Mouse (Mus musculus): Measurements from ENCODE around the gene Panx2. TPM values are rescaled to one million over a fixed set of nuclear protein-coding genes. Genes with fewer than 3 reads are reported as not detected.

Panx2 gene
- polyA plus RNA-seq (2012; rRNA removed), result 91.8 and 100 TPM in 2 replicates

GRCm38 (mm10) chr15:89059161-89059931 is at the start of gene Panx2:
Panx2 (plus strand) TSS chr15:89059734.
- DNase-seq (ENCODE audit: extremely low spot score in 1 of 2, low spot score in 1 of 2), result no peak

- DNase-seq (ENCODE audit: extremely low spot score in 1 of 2, low spot score in 1 of 2), result no peak
These were observed 42.8 kb upstream of the Panx2 start for GRCm38 (mm10) chr15:89016722-89017121.

GRCm38 (mm10) chr15:89020085-89020484 is 39.4 kb upstream of the Panx2 start:
- no peak for DNase-seq (ENCODE audit: extremely low spot score in 1 of 2, low spot score in 1 of 2)

GRCm38 (mm10) chr15:89020492-89020891 is 39.0 kb upstream of the Panx2 start:
- DNase-seq (ENCODE audit: extremely low spot score in 1 of 2, low spot score in 1 of 2), result no peak

GRCm38 (mm10) chr15:89044381-89044780 is 15.2 kb upstream of the Panx2 start:
- DNase-seq (ENCODE audit: extremely low spot score in 1 of 2, low spot score in 1 of 2), result no peak

GRCm38 (mm10) chr15:89046356-89046755 is 13.2 kb upstream of the Panx2 start:
- no peak for DNase-seq (ENCODE audit: extremely low spot score in 1 of 2, low spot score in 1 of 2)

- DNase-seq (ENCODE audit: extremely low spot score in 1 of 2, low spot score in 1 of 2), result no peak
These were observed 4.9 kb upstream of the Panx2 start for GRCm38 (mm10) chr15:89054666-89055065.

GRCm38 (mm10) chr15:89058736-89059135 is 798 bp upstream of the Panx2 start:
- no peak for DNase-seq (ENCODE audit: extremely low spot score in 1 of 2, low spot score in 1 of 2)

GRCm38 (mm10) chr15:89060032-89060681 is 623 bp downstream of the Panx2 start:
- no peak for DNase-seq (ENCODE audit: extremely low spot score in 1 of 2, low spot score in 1 of 2)

- DNase-seq (ENCODE audit: extremely low spot score in 1 of 2, low spot score in 1 of 2), result no peak
These were observed 1.4 kb downstream of the Panx2 start for GRCm38 (mm10) chr15:89060811-89061460.

- no peak for DNase-seq (ENCODE audit: extremely low spot score in 1 of 2, low spot score in 1 of 2)
These were observed 2.4 kb downstream of the Panx2 start for GRCm38 (mm10) chr15:89061761-89062517.

- DNase-seq (ENCODE audit: extremely low spot score in 1 of 2, low spot score in 1 of 2), result no peak
These were observed 3.0 kb downstream of the Panx2 start for GRCm38 (mm10) chr15:89062518-89062910.

GRCm38 (mm10) chr15:89063001-89063400 is 3.5 kb downstream of the Panx2 start:
- DNase-seq (ENCODE audit: extremely low spot score in 1 of 2, low spot score in 1 of 2), result no peak

GRCm38 (mm10) chr15:89063536-89063935 is 4.0 kb downstream of the Panx2 start:
- DNase-seq (ENCODE audit: extremely low spot score in 1 of 2, low spot score in 1 of 2), result peak; percentile 56 to 69

GRCm38 (mm10) chr15:89064891-89065290 is 5.4 kb downstream of the Panx2 start:
- DNase-seq (ENCODE audit: extremely low spot score in 1 of 2, low spot score in 1 of 2), result no peak

GRCm38 (mm10) chr15:89067609-89068008 is 8.1 kb downstream of the Panx2 start:
- no peak for DNase-seq (ENCODE audit: extremely low spot score in 1 of 2, low spot score in 1 of 2)

- DNase-seq (ENCODE audit: extremely low spot score in 1 of 2, low spot score in 1 of 2), result no peak
These were observed 8.7 kb downstream of the Panx2 start for GRCm38 (mm10) chr15:89068226-89068625.

- no peak for DNase-seq (ENCODE audit: extremely low spot score in 1 of 2, low spot score in 1 of 2)
These were observed 9.9 kb downstream of the Panx2 start for GRCm38 (mm10) chr15:89069336-89069840.

GRCm38 (mm10) chr15:89070606-89071005 is 11.1 kb downstream of the Panx2 start:
- DNase-seq (ENCODE audit: extremely low spot score in 1 of 2, low spot score in 1 of 2), result no peak

- no peak for DNase-seq (ENCODE audit: extremely low spot score in 1 of 2, low spot score in 1 of 2)
These were observed 14.6 kb downstream of the Panx2 start for GRCm38 (mm10) chr15:89073993-89074603.

Data from frontal cortex, adult 2 months (tissue).